Mouse (Mus musculus) MEL (cell line): ENCODE measurements at regions not wholly inside any gene's neighbourhood (a gene's known extent, or its start where the extent isn't known, plus 50 kb on each side); places are given as distances from the start of the nearest gene placed in this dataset.

ENCODE experiments used
- DNase-seq: peaks from one replicate; pipeline ENCODE4 v3.0.0; 2011; ENCODE audit warnings: low read depth, low spot score
- H3K27ac ChIP-seq: 2 replicates; pipeline ENCODE4 v1.5.1; 2012; ENCODE audit warnings: low read depth, mild to moderate bottlenecking, control low read depth, low read length, moderate library complexity; ENCODE audit not compliant: control insufficient read depth
- H3K27me3 ChIP-seq, 2 experiments: fragments of 150-350 bp in 1 of 2; sonication (generic) in 1 of 2; 2 replicates each; pipeline ENCODE4 v1.6.1; 2012; ENCODE audit warnings: low read length in 2 of 2, mild to moderate bottlenecking in 2 of 2, improper control_type of control experiment in 1 of 2, moderate library complexity in 1 of 2; ENCODE audit not compliant: insufficient read depth in 2 of 2, control insufficient read depth in 1 of 2
- H3K36me3 ChIP-seq, 2 experiments: 2 replicates each; pipeline ENCODE4 v1.6.1; 2012 to 2014; ENCODE audit warnings: low read length in 2 of 2, improper control_type of control experiment in 1 of 2, inconsistent platforms in 1 of 2, mild to moderate bottlenecking in 1 of 2; ENCODE audit not compliant: insufficient read depth in 2 of 2, control insufficient read depth in 1 of 2
- H3K4me1 ChIP-seq, 2 experiments: fragments of 150-350 bp in 1 of 2; sonication (generic) in 1 of 2; 2 replicates each; pipeline ENCODE4 v1.6.1; 2012; ENCODE audit warnings: low read length in 2 of 2, improper control_type of control experiment in 1 of 2, mild to moderate bottlenecking in 1 of 2; ENCODE audit not compliant: insufficient read depth in 2 of 2, control insufficient read depth in 1 of 2
- H3K4me3 ChIP-seq, 2 experiments: fragments of 150-350 bp in 1 of 2; sonication (generic) in 1 of 2; 2 replicates each; pipeline ENCODE4 v1.5.1; 2012; ENCODE audit warnings: low read depth in 2 of 2, low read length in 2 of 2, mild to moderate bottlenecking in 2 of 2, moderate library complexity in 2 of 2, control low read depth in 1 of 2, improper control_type of control experiment in 1 of 2; ENCODE audit not compliant: control insufficient read depth in 1 of 2, insufficient read depth in 1 of 2
- H3K79me2 ChIP-seq: 2 replicates; pipeline ENCODE4 v1.6.1; 2012; ENCODE audit warnings: mild to moderate bottlenecking, low read length, moderate library complexity; ENCODE audit not compliant: control insufficient read depth, poor library complexity, insufficient read depth
- H3K9ac ChIP-seq: 2 replicates; pipeline ENCODE4 v1.6.1; 2012; ENCODE audit warnings: low read depth, mild to moderate bottlenecking, control low read depth, low read length, moderate library complexity; ENCODE audit not compliant: control insufficient read depth, poor library complexity, severe bottlenecking
- H3K9me3 ChIP-seq: fragments of 150-350 bp; sonication (generic); replicated peaks from 2 replicates; pipeline ENCODE4 v1.6.1; 2012; ENCODE audit warnings: mild to moderate bottlenecking, low read length, improper control_type of control experiment, moderate library complexity; ENCODE audit not compliant: insufficient read depth
- CHD1 ChIP-seq: IDR thresholded peaks from 2 replicates; pipeline ENCODE4 v1.6.1; 2012; ENCODE audit warnings: low read depth, mild to moderate bottlenecking, inconsistent platforms, low read length, improper control_type of control experiment
- CHD2 ChIP-seq: IDR thresholded peaks from 2 replicates; pipeline ENCODE4 v1.6.1; 2011; ENCODE audit warnings: low read length, improper control_type of control experiment
- GABPA ChIP-seq: IDR thresholded peaks from 2 replicates; pipeline ENCODE4 v1.6.1; 2012; ENCODE audit warnings: low read depth, mild to moderate bottlenecking, inconsistent platforms, low read length, improper control_type of control experiment, moderate library complexity
- JUND ChIP-seq: IDR thresholded peaks from 2 replicates; pipeline ENCODE4 v1.6.1; 2011; ENCODE audit warnings: low read depth, mild to moderate bottlenecking, improper control_type of control experiment, low read length
- KAT2A ChIP-seq: conservative IDR thresholded peaks from 2 replicates; pipeline ENCODE4 v1.6.1; 2012; ENCODE audit warnings: low read depth, low read length, improper control_type of control experiment, inconsistent platforms
- MAZ ChIP-seq: IDR thresholded peaks from 2 replicates; pipeline ENCODE4 v1.6.1; 2012; ENCODE audit warnings: low read depth, mild to moderate bottlenecking, inconsistent platforms, low read length, improper control_type of control experiment
- MYB ChIP-seq: IDR thresholded peaks from 2 replicates; pipeline ENCODE4 v1.6.1; 2011; ENCODE audit warnings: mild to moderate bottlenecking, low read depth, low read length, improper control_type of control experiment
- NELFE ChIP-seq: IDR thresholded peaks from 2 replicates; pipeline ENCODE4 v1.6.1; 2011; ENCODE audit warnings: low read depth, low read length, improper control_type of control experiment
- RCOR1 ChIP-seq: IDR thresholded peaks from 2 replicates; pipeline ENCODE4 v1.6.1; 2012; ENCODE audit warnings: low read depth, mild to moderate bottlenecking, inconsistent platforms, low read length, improper control_type of control experiment
- SMC3 ChIP-seq: IDR thresholded peaks from 2 replicates; pipeline ENCODE4 v1.6.1; 2011; ENCODE audit warnings: low read depth, low read length, improper control_type of control experiment
- TCF12 ChIP-seq: IDR thresholded peaks from 2 replicates; pipeline ENCODE4 v1.6.1; 2014; ENCODE audit warnings: low read depth, mild to moderate bottlenecking, inconsistent platforms, low read length, improper control_type of control experiment, moderate library complexity
- UBTF ChIP-seq: IDR thresholded peaks from 2 replicates; pipeline ENCODE4 v1.6.1; 2012; ENCODE audit warnings: low read depth, mild to moderate bottlenecking, inconsistent platforms, low read length, improper control_type of control experiment, moderate library complexity, borderline replicate concordance; ENCODE audit not compliant: insufficient read depth
- USF1 ChIP-seq: IDR thresholded peaks from 2 replicates; pipeline ENCODE4 v1.6.1; 2014; ENCODE audit warnings: low read depth, mild to moderate bottlenecking, inconsistent platforms, low read length, improper control_type of control experiment, moderate library complexity
- USF2 ChIP-seq, 2 experiments: IDR thresholded peaks; 2 replicates each; pipeline ENCODE4 v1.6.1; 2011 to 2012; ENCODE audit warnings: improper control_type of control experiment in 2 of 2, low read length in 2 of 2, borderline replicate concordance in 1 of 2, inconsistent platforms in 1 of 2, low read depth in 1 of 2, mild to moderate bottlenecking in 1 of 2; ENCODE audit not compliant: insufficient read depth in 1 of 2
- ZC3H11A ChIP-seq: IDR thresholded peaks from 2 replicates; pipeline ENCODE4 v1.6.1; 2012; ENCODE audit warnings: low read depth, mild to moderate bottlenecking, inconsistent platforms, low read length, improper control_type of control experiment
- ZMIZ1 ChIP-seq: IDR thresholded peaks from 2 replicates; pipeline ENCODE4 v1.6.1; 2012; ENCODE audit warnings: low read depth, mild to moderate bottlenecking, inconsistent platforms, low read length, improper control_type of control experiment, moderate library complexity
- ZNF384 ChIP-seq: IDR thresholded peaks from 2 replicates; pipeline ENCODE4 v1.6.1; 2012; ENCODE audit warnings: low read depth, mild to moderate bottlenecking, inconsistent platforms, low read length, improper control_type of control experiment

GRCm38 (mm10) chr2:172613891-172614391 is 64.5 kb downstream of the Tfap2c start:
- Histone ChIP-seq H3K9ac (no peak overlapping the region), H3K4me3 (no peak overlapping the region)

GRCm38 (mm10) chr2:172615148-172615547 is 65.8 kb downstream of the Tfap2c start:
- Histone ChIP-seq H3K27me3 (no peaks in the 10 kb centered on the region), H3K4me1 (no peaks in the 10 kb centered on the region), H3K9ac (no peak overlapping the region), H3K79me2 (no peaks in the 10 kb centered on the region), H3K4me3 (no peak overlapping the region), H3K27ac (no peak overlapping the region), H3K36me3 (no peaks in the 10 kb centered on the region), H3K9me3 (no peaks in the 10 kb centered on the region)
- TF ChIP-seq JUND (no peak), ZMIZ1 (no peak), TCF12 (no peak), CHD2 (no peak), NELFE (no peak), ZC3H11A (no peak), SMC3 (no peak), USF1 (no peak), USF2 (IDR thresholded peaks at IDR 0.05; ENCODE audit: borderline replicate concordance in 1 of 2, insufficient read depth in 1 of 2, low read depth in 1 of 2, low read length in 2 of 2) (no peak), KAT2A (no peak), MYB (no peak), MAZ (no peak)
- DNase-seq, result no peak

More at GRCm38 (mm10) chr2:172613891-172614391, 64.5 kb downstream of the Tfap2c start:
- no peak for DNase-seq
- Histone ChIP-seq H3K9me3 (no peaks in the 10 kb centered on the region), H3K79me2 (no peaks in the 10 kb centered on the region), H3K27ac (no peak overlapping the region), H3K27me3 (no peaks in the 10 kb centered on the region)
- TF ChIP-seq CHD1 (no peak), USF1 (no peak), ZNF384 (no peak), GABPA (no peak), UBTF (no peak), JUND (no peak), CHD2 (no peak), RCOR1 (no peak)
- TF ChIP-seq, all 39 proteins: peak for 0
- Histone ChIP-seq H3K36me3 (no peaks in the 10 kb centered on the region), H3K4me1 (no peaks in the 10 kb centered on the region)
